Mouse (Mus musculus): ENCODE results near the gene Zfp13. TPM values are rescaled to one million over a fixed set of nuclear protein-coding genes. Genes with fewer than 3 reads are reported as not detected.

Zfp13 gene
- polyA plus RNA-seq, 1 experiment from 2014 or later: 9.0 TPM

DNA sequence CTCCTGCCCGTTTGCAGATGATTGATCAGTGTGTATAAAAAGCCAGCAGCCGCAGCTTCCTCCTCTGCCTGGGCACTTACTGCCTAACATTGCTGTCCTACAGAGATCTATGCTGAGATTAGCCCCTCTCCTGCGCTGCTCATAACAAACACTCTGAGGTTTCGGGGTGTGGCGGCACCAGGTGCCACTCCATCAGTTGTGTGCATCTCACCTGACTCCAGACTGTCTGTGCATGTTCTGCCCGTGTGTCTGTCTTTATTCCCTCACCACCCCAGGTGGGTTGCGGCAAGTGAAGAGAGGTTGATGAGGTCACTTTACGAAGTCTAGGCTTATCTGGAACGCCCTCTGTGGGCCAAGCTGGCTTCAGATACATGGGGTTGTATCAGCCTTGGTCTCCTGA, 17.8 kb upstream of the Zfp13 start:
- H3K4me2 ChIP-seq: no peak overlapping the region
- no peaks in the 10 kb centered on the region for H3K9me3 ChIP-seq (replicated peaks; ENCODE audit: control insufficient read depth, low read length)
- 49% methylated on average over 9 of the region's 9 CpGs for WGBS (ENCODE audit: insufficient replicate concordance)
- no peak for ATAC-seq (replicated peaks; ENCODE audit: insufficient number of reproducible peaks, low FRiP score, low TSS enrichment)
- no peak overlapping the region for H3K4me3 ChIP-seq (ENCODE audit: low read depth, low read length)
- H3K9ac ChIP-seq (ENCODE audit: low read depth, low read length): no peak overlapping the region
- no peaks in the 10 kb centered on the region for H3K36me3 ChIP-seq (ENCODE audit: control insufficient read depth, insufficient read depth, low read length)
- peaks cover 11% of the 10 kb centered on the region for H3K27me3 ChIP-seq (ENCODE audit: control insufficient read depth, insufficient read depth, low read length)
- H3K4me1 ChIP-seq (ENCODE audit: control insufficient read depth, insufficient read depth, low read length): no peaks in the 10 kb centered on the region
- no peak overlapping the region for H3K27ac ChIP-seq (ENCODE audit: low read depth, low read length)

DNA sequence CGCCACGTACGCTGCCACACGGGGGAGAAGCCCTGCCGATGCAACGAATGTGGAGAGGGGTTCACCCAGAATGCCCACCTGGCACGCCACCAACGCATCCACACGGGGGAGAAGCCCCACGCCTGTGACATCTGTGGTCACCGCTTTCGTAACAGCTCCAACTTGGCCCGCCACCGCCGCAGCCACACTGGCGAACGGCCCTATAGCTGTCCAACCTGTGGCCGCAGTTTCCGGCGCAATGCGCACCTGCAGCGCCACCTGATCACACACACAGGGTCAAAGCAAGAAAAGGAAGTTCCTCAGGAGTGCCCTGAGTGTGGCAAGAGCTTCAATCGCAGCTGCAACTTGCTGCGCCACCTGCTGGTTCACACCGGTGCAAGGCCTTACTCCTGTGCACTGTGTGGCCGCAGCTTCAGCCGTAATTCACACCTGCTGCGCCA, 11.1 kb upstream of the Zfp13 start:
- H3K4me1 ChIP-seq (ENCODE audit: control insufficient read depth, insufficient read depth, low read length): no peaks in the 10 kb centered on the region
- H3K27ac ChIP-seq (ENCODE audit: low read depth, low read length): no peak overlapping the region
- ATAC-seq (replicated peaks; ENCODE audit: insufficient number of reproducible peaks, low FRiP score, low TSS enrichment): no peak
- no peaks in the 10 kb centered on the region for H3K36me3 ChIP-seq (ENCODE audit: control insufficient read depth, insufficient read depth, low read length)
- H3K4me3 ChIP-seq (ENCODE audit: low read depth, low read length): no peak overlapping the region
- WGBS (ENCODE audit: insufficient replicate concordance): 75% methylated on average over 28 of the region's 28 CpGs
- no peaks in the 10 kb centered on the region for H3K27me3 ChIP-seq (ENCODE audit: control insufficient read depth, insufficient read depth, low read length)
- no peaks in the 10 kb centered on the region for H3K9me3 ChIP-seq (replicated peaks; ENCODE audit: control insufficient read depth, low read length)
- no peak overlapping the region for H3K4me2 ChIP-seq
- no peak overlapping the region for H3K9ac ChIP-seq (ENCODE audit: low read depth, low read length)

DNA sequence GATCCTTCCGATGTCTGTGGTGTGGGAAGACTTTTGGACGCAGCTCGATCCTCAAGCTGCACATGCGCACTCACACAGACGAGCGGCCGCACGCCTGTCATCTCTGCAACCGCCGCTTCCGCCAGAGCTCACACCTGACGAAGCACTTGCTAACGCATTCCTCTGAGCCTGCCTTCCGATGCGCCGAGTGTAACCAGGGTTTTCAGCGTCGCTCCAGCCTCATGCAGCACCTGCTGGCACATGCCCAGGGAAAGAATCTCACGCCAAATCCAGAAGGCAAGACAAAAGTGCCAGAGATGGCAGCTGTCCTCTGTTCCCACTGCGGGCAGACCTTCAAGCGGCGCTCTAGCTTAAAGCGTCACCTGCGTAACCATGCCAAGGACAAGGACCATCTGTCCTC, 10.3 kb upstream of the Zfp13 start:
- WGBS (ENCODE audit: insufficient replicate concordance): 91% methylated on average over 24 of the region's 24 CpGs
- ATAC-seq (replicated peaks; ENCODE audit: insufficient number of reproducible peaks, low FRiP score, low TSS enrichment): no peak
- Histone ChIP-seq H3K9ac (ENCODE audit: low read depth, low read length) (no peak overlapping the region), H3K9me3 (replicated peaks; ENCODE audit: control insufficient read depth, low read length) (no peaks in the 10 kb centered on the region), H3K4me1 (ENCODE audit: control insufficient read depth, insufficient read depth, low read length) (no peaks in the 10 kb centered on the region), H3K4me3 (ENCODE audit: low read depth, low read length) (no peak overlapping the region), H3K27ac (ENCODE audit: low read depth, low read length) (no peak overlapping the region), H3K36me3 (ENCODE audit: control insufficient read depth, insufficient read depth, low read length) (no peaks in the 10 kb centered on the region), H3K27me3 (ENCODE audit: control insufficient read depth, insufficient read depth, low read length) (no peaks in the 10 kb centered on the region), H3K4me2 (no peak overlapping the region)

DNA sequence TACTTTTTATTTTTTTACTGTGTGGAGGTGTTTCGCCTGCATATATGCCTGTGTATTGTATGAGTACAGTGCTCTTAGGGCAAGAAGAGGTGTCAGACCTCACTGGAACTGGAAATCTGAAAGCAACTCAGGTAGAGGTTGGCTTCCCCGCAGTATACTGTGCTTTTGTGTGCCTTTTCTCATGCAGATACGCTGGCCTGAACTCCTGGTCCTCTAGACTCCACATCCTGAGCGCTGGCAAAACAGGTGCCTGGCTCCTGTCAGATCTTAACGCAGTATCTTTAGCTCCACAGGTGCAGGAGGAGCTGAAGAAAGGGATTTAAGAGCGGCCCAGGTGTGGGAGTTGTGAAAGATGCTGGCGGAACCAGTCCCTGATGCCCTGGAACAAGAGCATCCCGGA, 5.9 kb upstream of the Zfp13 start:
- WGBS (ENCODE audit: insufficient replicate concordance): 76% methylated on average over 8 of the region's 8 CpGs
- Histone ChIP-seq H3K4me2 (no peak overlapping the region), H3K9ac (ENCODE audit: low read depth, low read length) (no peak overlapping the region), H3K27me3 (ENCODE audit: control insufficient read depth, insufficient read depth, low read length) (no peaks in the 10 kb centered on the region), H3K4me3 (ENCODE audit: low read depth, low read length) (no peak overlapping the region), H3K27ac (ENCODE audit: low read depth, low read length) (no peak overlapping the region), H3K36me3 (ENCODE audit: control insufficient read depth, insufficient read depth, low read length) (no peaks in the 10 kb centered on the region), H3K9me3 (replicated peaks; ENCODE audit: control insufficient read depth, low read length) (no peaks in the 10 kb centered on the region), H3K4me1 (ENCODE audit: control insufficient read depth, insufficient read depth, low read length) (no peaks in the 10 kb centered on the region)
- no peak for ATAC-seq (replicated peaks; ENCODE audit: insufficient number of reproducible peaks, low FRiP score, low TSS enrichment)

DNA sequence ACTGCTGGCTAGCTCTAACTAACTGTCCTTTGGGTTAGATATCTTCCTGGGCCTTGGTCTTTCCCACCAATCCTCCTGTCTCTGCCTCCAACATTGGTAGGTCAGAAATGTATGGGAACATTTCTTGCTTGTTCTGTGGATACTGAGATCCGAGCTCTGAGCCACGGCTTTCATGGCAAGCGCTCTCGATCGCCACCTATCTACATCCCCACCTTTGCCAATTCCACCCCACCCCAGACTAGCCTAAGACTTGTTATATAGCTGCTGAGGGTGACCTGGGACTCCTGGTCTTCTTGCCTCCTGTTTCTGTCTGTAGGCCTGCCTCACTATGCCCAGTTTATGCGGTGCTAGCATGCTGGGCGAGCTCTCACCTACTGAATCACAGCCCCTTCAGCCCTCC, 5.1 kb upstream of the Zfp13 start:
- Histone ChIP-seq H3K36me3 (ENCODE audit: control insufficient read depth, insufficient read depth, low read length) (no peaks in the 10 kb centered on the region), H3K9me3 (replicated peaks; ENCODE audit: control insufficient read depth, low read length) (no peaks in the 10 kb centered on the region), H3K4me1 (ENCODE audit: control insufficient read depth, insufficient read depth, low read length) (peaks cover 6% of the 10 kb centered on the region; the same call in 1 of the 2 replicates), H3K27ac (ENCODE audit: low read depth, low read length) (no peak overlapping the region), H3K4me3 (ENCODE audit: low read depth, low read length) (no peak overlapping the region), H3K9ac (ENCODE audit: low read depth, low read length) (no peak overlapping the region), H3K27me3 (ENCODE audit: control insufficient read depth, insufficient read depth, low read length) (no peaks in the 10 kb centered on the region), H3K4me2 (no peak overlapping the region)
- WGBS (ENCODE audit: insufficient replicate concordance): 62% methylated on average over 7 of the region's 7 CpGs
- no peak for ATAC-seq (replicated peaks; ENCODE audit: insufficient number of reproducible peaks, low FRiP score, low TSS enrichment)

DNA sequence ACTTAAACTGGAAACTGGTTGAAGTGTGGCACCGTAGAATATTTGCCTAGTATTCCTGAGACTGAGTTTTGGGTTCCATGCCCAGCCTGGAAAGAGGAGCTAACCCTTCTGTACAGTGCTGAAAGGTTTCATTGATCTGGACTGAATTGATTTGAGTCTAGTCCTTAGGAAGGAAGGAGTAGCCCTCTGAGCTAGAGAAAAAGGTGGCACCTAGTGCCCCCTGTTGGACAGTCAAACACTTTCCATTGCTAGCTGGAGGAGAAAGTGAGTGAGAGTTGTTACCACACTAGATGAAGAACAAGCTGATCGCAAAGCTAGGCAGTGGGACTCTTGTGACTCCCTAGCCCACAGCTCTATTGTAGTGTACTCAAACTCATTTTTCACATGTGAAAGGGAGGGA, 4.3 kb upstream of the Zfp13 start:
- Histone ChIP-seq H3K4me2 (no peak overlapping the region), H3K27ac (ENCODE audit: low read depth, low read length) (no peak overlapping the region), H3K9ac (ENCODE audit: low read depth, low read length) (no peak overlapping the region), H3K36me3 (ENCODE audit: control insufficient read depth, insufficient read depth, low read length) (no peaks in the 10 kb centered on the region), H3K9me3 (replicated peaks; ENCODE audit: control insufficient read depth, low read length) (no peaks in the 10 kb centered on the region), H3K4me1 (ENCODE audit: control insufficient read depth, insufficient read depth, low read length) (peaks cover 6% of the 10 kb centered on the region; the same call in 1 of the 2 replicates), H3K4me3 (ENCODE audit: low read depth, low read length) (no peak overlapping the region), H3K27me3 (ENCODE audit: control insufficient read depth, insufficient read depth, low read length) (no peaks in the 10 kb centered on the region)
- ATAC-seq (replicated peaks; ENCODE audit: insufficient number of reproducible peaks, low FRiP score, low TSS enrichment): no peak
- WGBS (ENCODE audit: insufficient replicate concordance): 46% methylated on average over 2 of the region's 2 CpGs

DNA sequence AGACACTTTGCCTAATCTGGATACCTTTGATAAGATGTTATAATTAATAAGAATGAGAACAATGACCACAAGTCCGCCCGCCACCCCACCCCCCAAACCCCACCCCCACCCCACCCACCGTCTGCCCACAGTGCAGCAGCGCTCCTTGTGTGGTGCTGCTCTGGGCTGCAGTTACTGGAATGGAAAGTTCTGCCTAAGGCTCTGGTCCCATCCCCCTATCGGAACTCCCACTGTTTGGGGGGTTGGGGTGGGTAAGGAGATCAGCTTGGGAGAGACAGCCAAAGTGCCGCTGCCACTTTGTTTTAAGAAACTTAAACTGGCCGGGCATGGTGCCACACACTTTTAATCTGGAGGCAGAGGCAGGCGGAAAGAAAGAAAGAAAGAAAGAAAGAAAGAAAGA, 3.8 kb upstream of the Zfp13 start:
- H3K4me3 ChIP-seq (ENCODE audit: low read depth, low read length): no peak overlapping the region
- H3K36me3 ChIP-seq (ENCODE audit: control insufficient read depth, insufficient read depth, low read length): no peaks in the 10 kb centered on the region
- no peak for ATAC-seq (replicated peaks; ENCODE audit: insufficient number of reproducible peaks, low FRiP score, low TSS enrichment)
- H3K27me3 ChIP-seq (ENCODE audit: control insufficient read depth, insufficient read depth, low read length): no peaks in the 10 kb centered on the region
- WGBS (ENCODE audit: insufficient replicate concordance): 26% methylated on average over 8 of the region's 8 CpGs
- H3K4me1 ChIP-seq (ENCODE audit: control insufficient read depth, insufficient read depth, low read length): peaks cover 6% of the 10 kb centered on the region; the same call in 1 of the 2 replicates
- H3K27ac ChIP-seq (ENCODE audit: low read depth, low read length): no peak overlapping the region
- H3K9me3 ChIP-seq (replicated peaks; ENCODE audit: control insufficient read depth, low read length): no peaks in the 10 kb centered on the region
- no peak overlapping the region for H3K4me2 ChIP-seq
- no peak overlapping the region for H3K9ac ChIP-seq (ENCODE audit: low read depth, low read length)

DNA sequence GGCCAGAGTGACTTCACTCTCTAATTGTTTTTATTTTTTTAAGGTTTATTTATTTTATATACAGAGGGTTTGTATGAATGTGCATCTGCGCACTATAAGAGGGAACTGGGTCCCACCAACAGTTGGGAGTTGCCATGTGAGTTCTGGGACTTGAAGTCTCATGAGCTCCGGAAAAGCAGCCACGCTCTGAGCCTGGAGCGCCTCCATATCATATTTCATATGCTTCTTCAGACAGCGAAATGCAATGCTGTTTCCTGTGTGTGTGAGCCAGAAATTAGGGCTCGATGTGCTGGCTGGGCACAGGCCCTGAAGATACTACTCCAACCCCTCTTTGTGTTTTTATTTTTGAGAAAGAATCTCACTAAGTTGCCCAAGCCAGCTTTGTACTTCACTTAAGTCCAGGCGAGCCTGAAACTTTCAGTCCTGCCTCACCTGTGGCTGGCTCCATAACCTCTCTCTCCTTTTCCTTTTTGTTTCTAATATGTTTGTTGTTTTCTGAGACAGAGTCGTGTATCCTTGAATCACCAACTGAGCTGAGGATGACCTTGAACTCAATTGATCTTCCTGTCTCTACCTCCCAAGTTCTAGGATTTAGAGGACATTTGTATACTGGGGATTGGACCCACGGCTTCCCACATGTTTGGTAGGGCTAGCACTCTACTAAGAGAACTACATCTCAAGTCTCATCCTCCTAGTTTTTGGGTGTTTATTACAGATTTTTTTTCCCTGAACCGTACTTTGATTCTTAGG, 2.7 kb upstream of the Zfp13 start:
- H3K36me3 ChIP-seq (ENCODE audit: control insufficient read depth, insufficient read depth, low read length): no peaks in the 10 kb centered on the region
- no peak overlapping the region for H3K4me3 ChIP-seq (ENCODE audit: low read depth, low read length)
- no peaks in the 10 kb centered on the region for H3K9me3 ChIP-seq (replicated peaks; ENCODE audit: control insufficient read depth, low read length)
- peaks cover 6% of the 10 kb centered on the region; the same call in 1 of the 2 replicates for H3K4me1 ChIP-seq (ENCODE audit: control insufficient read depth, insufficient read depth, low read length)
- WGBS (ENCODE audit: insufficient replicate concordance): 49% methylated on average over 10 of the region's 10 CpGs
- H3K4me2 ChIP-seq: no peak overlapping the region
- no peaks in the 10 kb centered on the region for H3K27me3 ChIP-seq (ENCODE audit: control insufficient read depth, insufficient read depth, low read length)
- no peak overlapping the region for H3K9ac ChIP-seq (ENCODE audit: low read depth, low read length)
- no peak overlapping the region for H3K27ac ChIP-seq (ENCODE audit: low read depth, low read length)
- no peak for ATAC-seq (replicated peaks; ENCODE audit: insufficient number of reproducible peaks, low FRiP score, low TSS enrichment)
